Mouse (Mus musculus) bone marrow macrophage, adult 2 months (primary cell): Measurements from ENCODE around the gene Nkain2. TPM values are rescaled to one million over a fixed set of nuclear protein-coding genes. Genes with fewer than 3 reads are reported as not detected.
"Not testable (repeated sequence)": the region's sequence is repeated elsewhere in the genome, so short reads cannot be mapped to it uniquely, and the experiment has no call there.

Experiments used
- H3K27ac ChIP-seq: 2 replicates; pipeline ENCODE4 v1.5.1; 2012; ENCODE audit warnings: low read depth, low read length; ENCODE audit not compliant: insufficient read depth
- H3K4me1 ChIP-seq: 2 replicates; pipeline ENCODE4 v1.6.1; 2012; ENCODE audit warnings: low read length; ENCODE audit not compliant: control insufficient read depth, insufficient read depth
- H3K4me3 ChIP-seq: 2 replicates; pipeline ENCODE4 v1.5.1; 2012; ENCODE audit warnings: mild to moderate bottlenecking, low read length, moderate library complexity; ENCODE audit not compliant: insufficient read depth
- CTCF ChIP-seq: IDR thresholded peaks from 2 replicates; pipeline ENCODE4 v1.5.1; 2012; ENCODE audit warnings: low read depth, mild to moderate bottlenecking, low read length, moderate library complexity
- POLR2A ChIP-seq: IDR thresholded peaks from 2 replicates; pipeline ENCODE4 v1.6.1; 2012; ENCODE audit warnings: mild to moderate bottlenecking, low read depth, low read length, borderline replicate concordance
- polyA plus RNA-seq: library from polyadenylated mRNA; stranded (reverse); fragments of >200 nt; gene quantifications from 2 replicates; pipeline ENCODE4 v1.2.4, GENCODE M21; 2012; ENCODE audit not compliant: missing spikeins, insufficient read depth, insufficient read length

Gene Nkain2
- polyA plus RNA-seq, 1 experiment, result not detected

- H3K4me3 ChIP-seq, result no peak overlapping the region
These were observed 911.9 kb downstream of the Nkain2 start for GRCm38 (mm10) chr10:31978387-31978786.

GRCm38 (mm10) chr10:31947178-31947726, 943.0 kb downstream of the Nkain2 start:
- H3K4me1 ChIP-seq, result no peaks in the 10 kb centered on the region
- H3K4me3 ChIP-seq, result no peak overlapping the region
- no peak overlapping the region for H3K27ac ChIP-seq
- TF ChIP-seq CTCF (no peak), POLR2A (no peak)

More at GRCm38 (mm10) chr10:31978387-31978786, 911.9 kb downstream of the Nkain2 start:
- Histone ChIP-seq H3K4me1 (no peaks in the 10 kb centered on the region), H3K27ac (no peak overlapping the region)
- TF ChIP-seq POLR2A, result no peak
- no peak for TF ChIP-seq CTCF

- no peak overlapping the region for H3K4me3 ChIP-seq
- no peak overlapping the region for H3K27ac ChIP-seq
- TF ChIP-seq CTCF (no peak), POLR2A (no peak)
- no peaks in the 10 kb centered on the region for H3K4me1 ChIP-seq
These were observed 958.3 kb downstream of the Nkain2 start for GRCm38 (mm10) chr10:31931961-31932360.

GRCm38 (mm10) chr10:31927657-31928056, 962.6 kb downstream of the Nkain2 start:
- Histone ChIP-seq H3K4me3 (no peak overlapping the region), H3K27ac (no peak overlapping the region), H3K4me1 (no peaks in the 10 kb centered on the region)
- TF ChIP-seq CTCF, result no peak
- no peak for TF ChIP-seq POLR2A

- H3K27ac ChIP-seq, H3K4me3 ChIP-seq, H3K4me1 ChIP-seq: not testable (repeated sequence)
These were observed 969.4 kb downstream of the Nkain2 start for GRCm38 (mm10) chr10:31920901-31921300.

DNA sequence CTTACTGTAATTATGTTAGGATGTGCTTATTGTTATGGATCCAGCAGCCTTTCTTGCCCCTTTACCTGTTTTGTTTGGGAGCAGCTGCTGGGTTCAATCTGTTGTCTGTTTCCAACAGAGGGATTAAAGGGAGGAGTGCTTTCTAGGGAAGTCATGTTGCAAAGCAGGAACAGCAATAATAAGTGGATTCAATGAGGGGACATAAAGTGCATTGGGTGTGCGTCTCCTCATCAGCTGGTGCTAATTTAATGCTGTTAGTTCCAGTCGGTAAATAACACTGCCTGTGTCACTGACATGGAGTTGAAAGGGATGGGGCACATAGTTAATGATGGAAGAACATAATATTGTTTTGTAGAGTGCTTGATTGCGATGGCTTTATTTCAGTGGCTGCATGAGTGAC, 982.8 kb downstream of the Nkain2 start:
- H3K4me3 ChIP-seq, result no peak overlapping the region
- H3K27ac ChIP-seq, result no peak overlapping the region
- no peaks in the 10 kb centered on the region for H3K4me1 ChIP-seq
- no peak for TF ChIP-seq CTCF
- no peak for TF ChIP-seq POLR2A

- Histone ChIP-seq H3K4me3 (no peak overlapping the region), H3K27ac (no peak overlapping the region), H3K4me1 (no peaks in the 10 kb centered on the region)
- TF ChIP-seq POLR2A (no peak), CTCF (no peak)
These were observed 990.8 kb downstream of the Nkain2 start for GRCm38 (mm10) chr10:31899501-31899900.

GRCm38 (mm10) chr10:31873323-31873895, 1016.9 kb downstream of the Nkain2 start:
- H3K4me1 ChIP-seq, result no peaks in the 10 kb centered on the region
- TF ChIP-seq CTCF (no peak), POLR2A (no peak)
- no peak overlapping the region for H3K27ac ChIP-seq
- no peak overlapping the region for H3K4me3 ChIP-seq

- H3K27ac ChIP-seq, result no peak overlapping the region
- H3K4me3 ChIP-seq, result no peak overlapping the region
- H3K4me1 ChIP-seq, result no peaks in the 10 kb centered on the region
- no peak for TF ChIP-seq CTCF
- TF ChIP-seq POLR2A, result no peak
These were observed 1022.0 kb downstream of the Nkain2 start for GRCm38 (mm10) chr10:31868275-31868674.

- no peak overlapping the region for H3K4me3 ChIP-seq
- H3K27ac ChIP-seq, result no peak overlapping the region
- H3K4me1 ChIP-seq, result no peaks in the 10 kb centered on the region
- no peak for TF ChIP-seq POLR2A
- TF ChIP-seq CTCF, result no peak
These were observed 1063.2 kb downstream of the Nkain2 start for GRCm38 (mm10) chr10:31827041-31827440.

DNA sequence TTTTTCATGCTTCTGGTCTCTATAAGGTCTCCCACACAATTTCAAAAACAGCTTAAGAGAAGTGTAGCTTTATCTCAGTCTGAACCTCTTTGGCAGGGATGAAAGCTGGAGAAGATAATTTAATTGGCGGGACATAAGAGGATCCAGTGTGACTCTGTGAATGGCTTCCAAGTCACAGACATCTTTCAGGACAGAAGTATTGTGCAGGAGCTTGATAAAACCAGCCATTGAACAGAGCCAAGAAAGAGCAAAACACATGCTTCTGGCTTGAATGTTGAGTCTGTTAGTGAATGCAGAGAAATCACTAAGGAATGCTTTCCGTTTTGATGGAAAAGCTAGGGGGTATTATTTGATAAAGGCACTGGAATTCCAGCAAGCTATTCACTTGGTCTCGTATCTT, 1077.7 kb downstream of the Nkain2 start:
- TF ChIP-seq POLR2A (no peak), CTCF (no peak)
- no peak overlapping the region for H3K27ac ChIP-seq
- no peak overlapping the region for H3K4me3 ChIP-seq
- no peaks in the 10 kb centered on the region for H3K4me1 ChIP-seq
